Mouse (Mus musculus): Measurements from ENCODE around the gene Rundc3a. TPM values are rescaled to one million over a fixed set of nuclear protein-coding genes. Genes with fewer than 3 reads are reported as not detected.
"Not testable (repeated sequence)": the region's sequence is repeated elsewhere in the genome, so short reads cannot be mapped to it uniquely, and the experiment has no call there.

The Rundc3a gene
- polyA plus RNA-seq, 1 experiment = 53.7 TPM

GRCm38 (mm10) chr11:102406900-102407833, 14.0 kb downstream of the Rundc3a start:
- Histone ChIP-seq H3K36me3 (ENCODE audit: control insufficient read depth, insufficient read depth, low read length) (no peaks in the 10 kb centered on the region; the same call in 1 of the 2 replicates), H3K4me1 (ENCODE audit: control insufficient read depth, insufficient read depth, low read length) (peaks cover 19% of the 10 kb centered on the region), H3K4me3 (ENCODE audit: control insufficient read depth, low read depth, low read length) (peak overlapping the region; percentile 99), H3K27ac (ENCODE audit: control insufficient read depth, insufficient read depth, low read depth, low read length) (peak overlapping the region; percentile 97), H3K27me3 (ENCODE audit: control insufficient read depth, insufficient read depth, low read length) (no peaks in the 10 kb centered on the region)
- TF ChIP-seq CTCF (IDR thresholded peaks at IDR 0.05; ENCODE audit: control insufficient read depth, insufficient read depth, insufficient replicate concordance, low read depth, low read length) (no peak), POLR2A (IDR thresholded peaks at IDR 0.05; ENCODE audit: control insufficient read depth, low read depth, low read length) (peak; percentile 69)

- Histone ChIP-seq H3K27me3 (ENCODE audit: control insufficient read depth, insufficient read depth, low read length) (no peaks in the 10 kb centered on the region), H3K36me3 (ENCODE audit: control insufficient read depth, insufficient read depth, low read length) (no peaks in the 10 kb centered on the region; the same call in 1 of the 2 replicates), H3K27ac (ENCODE audit: control insufficient read depth, insufficient read depth, low read depth, low read length) (peak within 1 kb of the TSS; percentile 97), H3K4me1 (ENCODE audit: control insufficient read depth, insufficient read depth, low read length) (peaks cover 19% of the 10 kb centered on the region), H3K4me3 (ENCODE audit: control insufficient read depth, low read depth, low read length) (peak within 1 kb of the TSS; percentile 99)
- no peak for TF ChIP-seq POLR2A (IDR thresholded peaks at IDR 0.05; ENCODE audit: control insufficient read depth, low read depth, low read length)
- no peak for TF ChIP-seq CTCF (IDR thresholded peaks at IDR 0.05; ENCODE audit: control insufficient read depth, insufficient read depth, insufficient replicate concordance, low read depth, low read length)
Measured at GRCm38 (mm10) chr11:102407834-102408215, 14.6 kb downstream of the Rundc3a start, which contains the start of gene Slc25a39. Slc25a39 (minus strand) TSS chr11:102407946.

GRCm38 (mm10) chr11:102408344-102408876, 15.2 kb downstream of the Rundc3a start:
- peaks cover 19% of the 10 kb centered on the region for H3K4me1 ChIP-seq (ENCODE audit: control insufficient read depth, insufficient read depth, low read length)
- no peak for TF ChIP-seq CTCF (IDR thresholded peaks at IDR 0.05; ENCODE audit: control insufficient read depth, insufficient read depth, insufficient replicate concordance, low read depth, low read length)
- TF ChIP-seq POLR2A (IDR thresholded peaks at IDR 0.05; ENCODE audit: control insufficient read depth, low read depth, low read length) = peak; percentile 95

GRCm38 (mm10) chr11:102408888-102409794, 15.9 kb downstream of the Rundc3a start:
- TF ChIP-seq CTCF (IDR thresholded peaks at IDR 0.05; ENCODE audit: control insufficient read depth, insufficient read depth, insufficient replicate concordance, low read depth, low read length) = no peak
- no peak for TF ChIP-seq POLR2A (IDR thresholded peaks at IDR 0.05; ENCODE audit: control insufficient read depth, low read depth, low read length)
- Histone ChIP-seq H3K4me1 (ENCODE audit: control insufficient read depth, insufficient read depth, low read length) (peaks cover 19% of the 10 kb centered on the region), H3K27ac (ENCODE audit: control insufficient read depth, insufficient read depth, low read depth, low read length) (peak overlapping the region; percentile 97)

More at GRCm38 (mm10) chr11:102408344-102408876, 15.2 kb downstream of the Rundc3a start:
- Histone ChIP-seq H3K27me3 (ENCODE audit: control insufficient read depth, insufficient read depth, low read length) (no peaks in the 10 kb centered on the region), H3K27ac (ENCODE audit: control insufficient read depth, insufficient read depth, low read depth, low read length) (peak overlapping the region; percentile 97), H3K36me3 (ENCODE audit: control insufficient read depth, insufficient read depth, low read length) (no peaks in the 10 kb centered on the region; the same call in 1 of the 2 replicates), H3K4me3 (ENCODE audit: control insufficient read depth, low read depth, low read length) (peak overlapping the region; percentile 99)

GRCm38 (mm10) chr11:102409795-102410330, 16.7 kb downstream of the Rundc3a start:
- Histone ChIP-seq H3K4me3 (ENCODE audit: control insufficient read depth, low read depth, low read length) (peak overlapping the region; percentile 99; the same call in 1 of the 2 replicates), H3K27ac (ENCODE audit: control insufficient read depth, insufficient read depth, low read depth, low read length) (no peak overlapping the region), H3K36me3 (ENCODE audit: control insufficient read depth, insufficient read depth, low read length) (no peaks in the 10 kb centered on the region; the same call in 1 of the 2 replicates), H3K4me1 (ENCODE audit: control insufficient read depth, insufficient read depth, low read length) (peaks cover 19% of the 10 kb centered on the region), H3K27me3 (ENCODE audit: control insufficient read depth, insufficient read depth, low read length) (no peaks in the 10 kb centered on the region)
- no peak for TF ChIP-seq POLR2A (IDR thresholded peaks at IDR 0.05; ENCODE audit: control insufficient read depth, low read depth, low read length)
- no peak for TF ChIP-seq CTCF (IDR thresholded peaks at IDR 0.05; ENCODE audit: control insufficient read depth, insufficient read depth, insufficient replicate concordance, low read depth, low read length)

More at GRCm38 (mm10) chr11:102408888-102409794, 15.9 kb downstream of the Rundc3a start:
- Histone ChIP-seq H3K27me3 (ENCODE audit: control insufficient read depth, insufficient read depth, low read length) (no peaks in the 10 kb centered on the region), H3K36me3 (ENCODE audit: control insufficient read depth, insufficient read depth, low read length) (no peaks in the 10 kb centered on the region; the same call in 1 of the 2 replicates), H3K4me3 (ENCODE audit: control insufficient read depth, low read depth, low read length) (peak overlapping the region; percentile 99)

GRCm38 (mm10) chr11:102410345-102410744, 17.1 kb downstream of the Rundc3a start:
- peaks cover 19% of the 10 kb centered on the region for H3K4me1 ChIP-seq (ENCODE audit: control insufficient read depth, insufficient read depth, low read length)
- not testable (repeated sequence) for H3K27me3 ChIP-seq (ENCODE audit: control insufficient read depth, insufficient read depth, low read length)

More at GRCm38 (mm10) chr11:102410345-102410744, 17.1 kb downstream of the Rundc3a start:
- not testable (repeated sequence) for H3K4me3 ChIP-seq (ENCODE audit: control insufficient read depth, low read depth, low read length); H3K27ac ChIP-seq (ENCODE audit: control insufficient read depth, insufficient read depth, low read depth, low read length); H3K36me3 ChIP-seq (ENCODE audit: control insufficient read depth, insufficient read depth, low read length)
